Mouse (Mus musculus): ENCODE measurements around the gene Unc13b.

- TF ChIP-seq POLR2A (IDR thresholded peaks at IDR 0.05; ENCODE audit: low read depth, low read length) (no peak), CTCF (conservative IDR thresholded peaks at IDR 0.05; ENCODE audit: insufficient read depth, insufficient read length, low read depth, low read length) (no peak)
Observed at GRCm38 (mm10) chr4:43035851-43036250, 22.9 kb upstream of the Unc13b start.
